Mouse (Mus musculus): ENCODE results near the gene Gm12166. TPM values are rescaled to one million over a fixed set of nuclear protein-coding genes. Genes with fewer than 3 reads are reported as not detected.

Gene Gm12166
- total and polyA plus RNA-seq, 3 experiments = 1.2 to 4.6 (median 1.6) TPM

DNA sequence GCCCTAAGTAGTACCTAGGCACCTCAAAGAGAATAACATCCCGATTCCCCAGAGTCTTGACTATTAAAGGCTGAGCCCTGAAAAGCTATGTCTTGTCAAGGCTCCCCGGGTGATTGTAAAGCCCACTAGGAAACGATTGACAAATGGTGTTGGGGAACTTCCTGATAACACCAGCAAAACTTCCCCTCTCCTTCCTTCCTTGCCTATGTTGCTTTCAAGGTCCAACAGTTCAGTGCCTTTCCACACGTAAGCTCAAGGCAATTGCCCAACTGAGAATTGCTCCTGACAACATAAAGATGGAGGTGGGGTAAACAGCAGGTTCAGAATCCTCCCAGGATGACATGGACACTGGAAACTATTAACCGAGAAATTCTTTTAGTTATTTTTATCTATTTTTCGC is 29.1 kb downstream of the Gm12166 start:
- Histone ChIP-seq H3K36me3 (ENCODE audit: control insufficient read depth, insufficient read depth, low read length) (no peaks in the 10 kb centered on the region), H3K4me1 (ENCODE audit: control insufficient read depth, insufficient read depth, low read length) (no peaks in the 10 kb centered on the region; the same call in 1 of the 2 replicates), H3K27me3 (ENCODE audit: control insufficient read depth, insufficient read depth, low read length) (no peaks in the 10 kb centered on the region), H3K9ac (ENCODE audit: low read depth, low read length) (no peak overlapping the region), H3K27ac (no peak overlapping the region), H3K4me3 (no peak overlapping the region), H3K79me2 (replicated peaks; ENCODE audit: control insufficient read depth, insufficient read depth, low read length) (no peaks in the 10 kb centered on the region)
- intact Hi-C loops (cut with DNase I) = no loop called here
- no peak for DNase-seq
- no peak for TF ChIP-seq POLR2A (IDR thresholded peaks at IDR 0.05; ENCODE audit: insufficient read depth, low read depth, low read length)
- no peak for TF ChIP-seq EP300 (IDR thresholded peaks at IDR 0.05; ENCODE audit: insufficient read depth, low read depth, low read length)
- TF ChIP-seq CTCF (IDR thresholded peaks at IDR 0.05) = no peak
- WGBS = 53% methylated on average over 6 of the region's 6 CpGs

DNA sequence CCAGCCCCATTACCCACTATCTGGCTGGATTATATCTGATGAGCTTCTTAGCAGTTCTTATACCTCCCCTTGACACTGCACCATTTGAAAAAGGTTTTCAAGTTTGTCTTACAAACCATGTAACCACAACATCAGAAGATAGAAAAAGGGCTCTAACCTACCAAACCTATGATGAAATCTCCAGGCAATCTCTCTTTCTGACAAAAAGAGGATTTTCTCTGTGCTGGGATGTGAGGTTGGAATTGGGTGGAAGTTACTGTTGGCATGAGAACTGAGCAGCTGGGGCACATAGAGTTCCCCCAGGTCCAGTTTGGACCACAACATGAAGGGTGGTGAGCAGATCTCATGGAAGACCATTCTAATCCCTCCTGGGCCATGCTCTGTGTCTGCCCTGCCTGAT is 30.3 kb downstream of the Gm12166 start:
- no peaks in the 10 kb centered on the region; the same call in 1 of the 2 replicates for H3K4me1 ChIP-seq (ENCODE audit: control insufficient read depth, insufficient read depth, low read length)
- no peak overlapping the region for H3K27ac ChIP-seq
- intact Hi-C loops (cut with DNase I) = no loop called here
- H3K4me3 ChIP-seq = no peak overlapping the region
- H3K36me3 ChIP-seq (ENCODE audit: control insufficient read depth, insufficient read depth, low read length) = no peaks in the 10 kb centered on the region
- H3K79me2 ChIP-seq (replicated peaks; ENCODE audit: control insufficient read depth, insufficient read depth, low read length) = no peaks in the 10 kb centered on the region
- TF ChIP-seq CTCF (IDR thresholded peaks at IDR 0.05) = no peak
- TF ChIP-seq EP300 (IDR thresholded peaks at IDR 0.05; ENCODE audit: insufficient read depth, low read depth, low read length) = no peak
- TF ChIP-seq POLR2A (IDR thresholded peaks at IDR 0.05; ENCODE audit: insufficient read depth, low read depth, low read length) = no peak
- H3K27me3 ChIP-seq (ENCODE audit: control insufficient read depth, insufficient read depth, low read length) = no peaks in the 10 kb centered on the region
- no peak overlapping the region for H3K9ac ChIP-seq (ENCODE audit: low read depth, low read length)
- no peak for DNase-seq

DNA sequence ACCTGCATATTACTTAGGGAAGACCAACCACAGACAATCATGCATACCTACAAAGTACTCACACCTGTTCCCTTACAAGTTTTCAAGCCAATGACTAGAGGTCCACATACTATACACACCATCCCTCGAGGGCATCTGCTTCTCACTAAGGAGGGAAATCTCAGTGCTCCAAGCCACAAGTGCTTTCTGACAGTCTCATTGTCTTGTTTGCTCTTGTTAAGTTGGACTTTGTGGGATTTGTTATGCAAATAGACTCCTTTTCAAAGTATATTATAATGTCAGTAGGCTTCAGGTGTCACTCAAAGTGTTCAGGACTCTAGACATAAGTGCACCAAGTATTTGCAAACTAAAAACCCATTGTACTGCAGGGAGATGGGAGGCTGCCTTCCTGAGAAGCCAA is 31.9 kb downstream of the Gm12166 start:
- Histone ChIP-seq H3K36me3 (ENCODE audit: control insufficient read depth, insufficient read depth, low read length) (no peaks in the 10 kb centered on the region), H3K9ac (ENCODE audit: low read depth, low read length) (no peak overlapping the region), H3K27ac (no peak overlapping the region), H3K4me1 (ENCODE audit: control insufficient read depth, insufficient read depth, low read length) (no peaks in the 10 kb centered on the region), H3K4me3 (no peak overlapping the region), H3K79me2 (replicated peaks; ENCODE audit: control insufficient read depth, insufficient read depth, low read length) (no peaks in the 10 kb centered on the region), H3K27me3 (ENCODE audit: control insufficient read depth, insufficient read depth, low read length) (no peaks in the 10 kb centered on the region)
- intact Hi-C loops (cut with DNase I) = no loop called here
- TF ChIP-seq POLR2A (IDR thresholded peaks at IDR 0.05; ENCODE audit: insufficient read depth, low read depth, low read length) (no peak), CTCF (IDR thresholded peaks at IDR 0.05) (no peak), EP300 (IDR thresholded peaks at IDR 0.05; ENCODE audit: insufficient read depth, low read depth, low read length) (no peak)
- 89% methylated on average over 1 of the region's 1 CpGs for WGBS
- no peak for DNase-seq

DNA sequence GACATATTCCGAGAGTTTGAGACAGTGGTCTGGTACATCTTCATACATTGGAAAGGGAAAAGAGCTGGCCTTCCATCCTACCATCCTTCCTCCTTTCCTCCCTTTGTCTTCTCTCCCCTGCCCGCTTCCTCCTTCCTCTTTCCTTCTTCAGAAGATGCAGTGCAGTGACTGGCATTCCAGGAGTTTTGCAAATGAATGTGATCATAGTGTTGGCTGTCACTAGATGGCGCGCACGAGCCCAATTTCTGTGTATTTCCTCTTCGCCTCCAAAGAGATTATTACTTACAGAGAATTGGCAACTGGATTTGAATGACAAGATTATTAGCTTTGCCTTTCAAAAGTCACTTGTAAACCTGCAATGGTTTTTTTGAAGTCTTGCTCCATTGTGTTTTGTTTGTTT is 36.1 kb downstream of the Gm12166 start:
- no peak overlapping the region for H3K27ac ChIP-seq
- WGBS = 14% methylated on average over 6 of the region's 6 CpGs

More for the DNA sequence above, 36.1 kb downstream of the Gm12166 start:
- Histone ChIP-seq H3K4me1 (ENCODE audit: control insufficient read depth, insufficient read depth, low read length) (no peaks in the 10 kb centered on the region), H3K27me3 (ENCODE audit: control insufficient read depth, insufficient read depth, low read length) (no peaks in the 10 kb centered on the region), H3K9ac (ENCODE audit: low read depth, low read length) (no peak overlapping the region), H3K79me2 (replicated peaks; ENCODE audit: control insufficient read depth, insufficient read depth, low read length) (no peaks in the 10 kb centered on the region), H3K36me3 (ENCODE audit: control insufficient read depth, insufficient read depth, low read length) (no peaks in the 10 kb centered on the region), H3K4me3 (no peak overlapping the region)
- peak; percentile 92 for TF ChIP-seq CTCF (IDR thresholded peaks at IDR 0.05)
- no peak for TF ChIP-seq EP300 (IDR thresholded peaks at IDR 0.05; ENCODE audit: insufficient read depth, low read depth, low read length)
- DNase-seq = peak; percentile 60 to 78
- intact Hi-C loops (cut with DNase I) = loop anchor here (5.0 kb wide), 2 partner anchors 36 to 201 kb away; partner anchors contain the start of gene Gm12166

Small RNA genes lying within 50 kb of the gene (microRNA-seq; reads per million reads assigned to microRNA genes)
- 0.39 to 0.56 reads per million in 2 experiments for gene Mir8100

Other genes with a start within 250 kb of the Gm12166 start
- 10 to 100 TPM; 42.0 to 45.7 TPM for gene Clint1, start 200.3 kb downstream of the Gm12166 start, total RNA-seq (2021)
- gene Clint1, start 200.3 kb downstream of the Gm12166 start, polyA plus RNA-seq (2012; rRNA removed) = 29.5 and 41.1 TPM in 2 replicates
- 1 to 10 TPM; 3.4 to 4.0 TPM for gene Lsm11, start 107.4 kb downstream of the Gm12166 start, total RNA-seq (2021)
- 2.0 and 3.8 TPM in 2 replicates for gene Lsm11, start 107.4 kb downstream of the Gm12166 start, polyA plus RNA-seq (2012; rRNA removed)
- gene Thg1l, start 96.8 kb downstream of the Gm12166 start, total RNA-seq (2021) = 1 to 10 TPM; 5.9 to 6.0 TPM
- 5.7 and 7.2 TPM in 2 replicates for gene Thg1l, start 96.8 kb downstream of the Gm12166 start, polyA plus RNA-seq (2012; rRNA removed)
- gene Sox30, start 72.0 kb downstream of the Gm12166 start, total RNA-seq (2021) = under 1 TPM; 0.16 to 0.18 TPM
- 0.09 and 0.14 TPM in 2 replicates for gene Sox30, start 72.0 kb downstream of the Gm12166 start, polyA plus RNA-seq (2012; rRNA removed)
- 10 to 100 TPM; 21.9 to 63.9 TPM for gene Adam19, start 3.7 kb upstream of the Gm12166 start, total RNA-seq (2021)
- 17.7 and 32.1 TPM in 2 replicates for gene Adam19, start 3.7 kb upstream of the Gm12166 start, polyA plus RNA-seq (2012; rRNA removed)
- under 1 TPM; 0.11 to 0.18 TPM for gene Nipal4, start 114.2 kb upstream of the Gm12166 start, total RNA-seq (2021)
- 0.18 and 0.20 TPM in 2 replicates for gene Nipal4, start 114.2 kb upstream of the Gm12166 start, polyA plus RNA-seq (2012; rRNA removed)
- gene Fndc9, start 183.2 kb upstream of the Gm12166 start, total RNA-seq (2021) = not detected
- not detected in 2 replicates for gene Fndc9, start 183.2 kb upstream of the Gm12166 start, polyA plus RNA-seq (2012; rRNA removed)

Measured in heart, adult 2 months (tissue).